ENCODE assay signal across 18 mouse cellular contexts in the genomic region with DNA sequence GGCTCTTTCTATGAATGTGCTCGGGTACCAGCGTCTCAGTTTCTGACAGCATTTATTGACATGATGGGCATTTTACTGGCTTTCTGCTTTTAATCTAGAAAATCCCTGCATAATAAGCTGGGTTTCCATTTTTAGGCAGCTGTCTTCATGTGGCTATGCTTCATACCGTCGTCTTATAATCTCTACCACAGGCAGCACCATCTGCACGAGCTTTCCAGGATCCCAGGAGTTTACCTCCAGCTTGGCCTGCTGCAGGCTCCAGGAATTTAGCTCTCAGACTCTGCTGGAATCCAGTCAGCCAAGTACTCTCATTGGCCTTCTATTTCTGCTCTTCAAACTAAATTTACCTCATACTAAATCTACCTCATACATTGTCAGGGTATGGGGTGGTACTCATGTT.
"Had no signal": no experiment of that assay in that cellular context is flagged by ENCODE, and none has a peak within 500 bp of the region (broad histone marks: within the 10 kb centered on the region; RNA-seq: fewer than 3 reads in every experiment).

No protein-coding gene starts in this region.

- H3K4me2 ChIP-seq: lung, embryonic 14.5 days; midbrain, embryonic 12.5 days; midbrain, embryonic 15.5 days; neural tube, embryonic 13.5 days; neural tube, embryonic 15.5 days had no signal

- H3K4me3 ChIP-seq: midbrain, embryonic 10.5 days; midbrain, embryonic 12.5 days; midbrain, embryonic 15.5 days; myocyte; neural tube, embryonic 13.5 days; neural tube, embryonic 15.5 days had no signal

- H3K9me3 ChIP-seq: midbrain, embryonic 10.5 days; midbrain, embryonic 12.5 days; midbrain, embryonic 15.5 days; neural tube, embryonic 13.5 days; neural tube, embryonic 15.5 days had no signal

- H3K9ac ChIP-seq: lung, embryonic 14.5 days; midbrain, embryonic 12.5 days; midbrain, embryonic 15.5 days; neural tube, embryonic 13.5 days; neural tube, embryonic 15.5 days had no signal

- H3K27ac ChIP-seq: midbrain, embryonic 10.5 days; midbrain, embryonic 12.5 days; midbrain, embryonic 15.5 days; neural tube, embryonic 13.5 days; neural tube, embryonic 15.5 days had no signal

- H3K27me3 ChIP-seq: midbrain, embryonic 12.5 days; midbrain, embryonic 15.5 days; neural tube, embryonic 13.5 days; neural tube, embryonic 15.5 days had no signal

- ATAC-seq: midbrain, embryonic 15.5 days had no signal

- H3K4me1 ChIP-seq: midbrain, embryonic 10.5 days; midbrain, embryonic 12.5 days; midbrain, embryonic 15.5 days; neural tube, embryonic 13.5 days; neural tube, embryonic 15.5 days had no signal

- DNase-seq: lung, adult 18-20 months; lung, embryonic 14.5 days; lung, postnatal 10 days; lung, postnatal 4 days; retina, postnatal 1 day; right cerebral cortex, adult 18-20 months; right cerebral cortex, postnatal 25 days; right cerebral cortex, postnatal 4 days; spleen, adult 18-20 months; thymus, adult 18-20 months; thymus, postnatal 14 days; thymus, postnatal 36 days had no signal

- H3K36me3 ChIP-seq: midbrain, embryonic 10.5 days; midbrain, embryonic 12.5 days; midbrain, embryonic 15.5 days; neural tube, embryonic 13.5 days; neural tube, embryonic 15.5 days had no signal
